Mouse (Mus musculus): ENCODE measurements at regions not wholly inside any gene's neighbourhood (a gene's known extent, or its start where the extent isn't known, plus 50 kb on each side); places are given as distances from the start of the nearest gene placed in this dataset.

DNA sequence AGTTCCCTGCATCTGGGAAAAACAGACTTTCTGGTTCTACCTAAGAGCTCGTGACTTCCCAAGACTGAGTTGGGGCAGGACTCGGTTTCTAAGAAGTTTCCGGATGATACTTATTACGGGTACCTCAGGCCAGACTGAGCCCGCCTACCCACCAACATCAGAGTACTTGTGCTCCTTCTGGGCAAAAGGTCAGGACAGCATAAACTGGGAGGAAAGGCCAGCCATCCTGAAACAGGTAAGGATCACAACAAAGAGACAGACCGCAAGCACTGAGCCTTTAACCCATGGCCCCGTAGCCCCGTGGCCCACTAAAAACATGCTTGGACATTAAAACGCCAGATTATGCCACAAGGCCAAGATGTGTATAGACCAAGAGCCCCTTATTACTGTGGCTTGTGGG lies 199.6 kb downstream of the Ttc8 start:
- 94% methylated on average over 9 of the region's 9 CpGs for WGBS
- Histone ChIP-seq H3K4me3 (ENCODE audit: insufficient read depth, low read depth, low read length) (no peak overlapping the region), H3K27ac (replicated peaks; ENCODE audit: insufficient read depth, low read depth, low read length) (no peak overlapping the region), H3K9ac (ENCODE audit: low read depth, low read length) (no peak overlapping the region), H3K79me2 (ENCODE audit: control insufficient read depth, insufficient read depth, low read length) (no peaks in the 10 kb centered on the region), H3K27me3 (ENCODE audit: control insufficient read depth, insufficient read depth, low read length) (no peaks in the 10 kb centered on the region), H3K36me3 (ENCODE audit: control insufficient read depth, insufficient read depth, low read length) (no peaks in the 10 kb centered on the region), H3K4me1 (ENCODE audit: control insufficient read depth, insufficient read depth, low read length) (no peaks in the 10 kb centered on the region)
- DNase-seq (ENCODE audit: extremely low read depth, low read depth, low spot score): no peak
- TF ChIP-seq CTCF (IDR thresholded peaks at IDR 0.05; ENCODE audit: low read depth, low read length) (no peak), POLR2A (IDR thresholded peaks at IDR 0.05; ENCODE audit: extremely low read depth, insufficient read depth, low read length) (no peak)

DNA sequence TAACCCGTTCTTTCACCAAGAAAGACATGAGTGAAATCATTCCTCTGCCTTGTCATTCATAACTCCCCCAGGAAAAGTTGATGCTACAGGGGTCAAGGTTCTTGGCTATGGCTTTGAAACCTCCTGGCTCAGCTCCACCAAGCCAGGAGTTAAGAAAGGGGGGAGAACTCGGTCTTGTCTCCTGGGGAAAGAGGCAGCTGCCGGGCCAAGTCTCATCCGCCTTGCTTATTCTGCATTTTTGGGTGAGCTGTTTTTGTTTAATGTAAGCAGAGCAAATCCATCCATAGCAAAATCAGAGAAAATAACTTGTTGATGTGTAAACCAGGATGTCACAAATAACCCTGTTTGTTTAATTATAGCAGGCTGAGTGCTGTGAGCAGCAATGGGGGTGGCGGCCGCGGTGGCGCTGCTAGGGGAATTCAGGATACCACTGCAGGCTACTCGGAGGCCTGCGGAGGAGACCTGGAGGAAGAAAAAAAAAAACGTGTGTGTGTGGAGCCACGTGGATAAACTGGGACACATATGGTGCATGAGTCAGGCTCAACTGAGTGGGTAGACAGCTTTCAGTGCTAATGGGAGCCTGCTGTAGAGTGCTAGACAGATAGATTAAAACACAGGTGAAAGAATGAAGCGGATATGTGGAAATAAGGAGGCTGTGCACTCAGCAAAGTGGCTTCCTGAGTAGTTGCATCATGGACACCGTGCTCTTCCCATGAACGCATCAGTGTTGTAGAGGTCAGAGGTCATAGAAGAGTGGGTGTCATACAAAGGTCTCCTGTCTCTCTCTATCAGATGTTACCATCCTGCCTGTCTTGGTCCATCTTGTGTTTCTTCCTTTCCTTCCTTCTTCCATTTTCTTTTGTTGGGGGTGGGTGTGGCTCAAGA lies 203.5 kb downstream of the Ttc8 start:
- Histone ChIP-seq H3K27me3 (ENCODE audit: control insufficient read depth, insufficient read depth, low read length) (no peaks in the 10 kb centered on the region), H3K79me2 (ENCODE audit: control insufficient read depth, insufficient read depth, low read length) (no peaks in the 10 kb centered on the region), H3K36me3 (ENCODE audit: control insufficient read depth, insufficient read depth, low read length) (no peaks in the 10 kb centered on the region), H3K9ac (ENCODE audit: low read depth, low read length) (no peak overlapping the region), H3K4me3 (ENCODE audit: insufficient read depth, low read depth, low read length) (no peak overlapping the region), H3K4me1 (ENCODE audit: control insufficient read depth, insufficient read depth, low read length) (no peaks in the 10 kb centered on the region), H3K27ac (replicated peaks; ENCODE audit: insufficient read depth, low read depth, low read length) (no peak overlapping the region)
- whole genome bisulfite sequencing: 80% methylated on average over 15 of the region's 15 CpGs
- no peak for DNase-seq (ENCODE audit: extremely low read depth, low read depth, low spot score)
- TF ChIP-seq CTCF (IDR thresholded peaks at IDR 0.05; ENCODE audit: low read depth, low read length) (no peak), POLR2A (IDR thresholded peaks at IDR 0.05; ENCODE audit: extremely low read depth, insufficient read depth, low read length) (no peak)

- Histone ChIP-seq H3K36me3 (ENCODE audit: control insufficient read depth, insufficient read depth, low read length) (no peaks in the 10 kb centered on the region), H3K27ac (replicated peaks; ENCODE audit: insufficient read depth, low read depth, low read length) (no peak overlapping the region), H3K27me3 (ENCODE audit: control insufficient read depth, insufficient read depth, low read length) (no peaks in the 10 kb centered on the region), H3K79me2 (ENCODE audit: control insufficient read depth, insufficient read depth, low read length) (no peaks in the 10 kb centered on the region), H3K4me3 (ENCODE audit: insufficient read depth, low read depth, low read length) (no peak overlapping the region), H3K9ac (ENCODE audit: low read depth, low read length) (no peak overlapping the region), H3K4me1 (ENCODE audit: control insufficient read depth, insufficient read depth, low read length) (no peaks in the 10 kb centered on the region)
- DNase-seq (ENCODE audit: extremely low read depth, low read depth, low spot score): no peak
- TF ChIP-seq POLR2A (IDR thresholded peaks at IDR 0.05; ENCODE audit: extremely low read depth, insufficient read depth, low read length) (no peak), CTCF (IDR thresholded peaks at IDR 0.05; ENCODE audit: low read depth, low read length) (no peak)
- WGBS: 95% methylated on average over 2 of the region's 2 CpGs
Observed at GRCm38 (mm10) chr12:99126129-99126528, 205.8 kb downstream of the Ttc8 start.
